Mouse (Mus musculus) lung, embryonic 15.5 days (tissue): ENCODE data around the gene Nell1. TPM values are rescaled to one million over a fixed set of nuclear protein-coding genes. Genes with fewer than 3 reads are reported as not detected.

Experiments
- ATAC-seq: fragments of 200-750 bp; cut with Nextera tagmentation; 2 replicates; pipeline ENCODE4 v1.8.0; 2017; ENCODE audit warnings: moderate number of reproducible peaks, borderline replicate concordance; ENCODE audit not compliant: low FRiP score, low TSS enrichment; ENCODE audit errors: extremely low read depth
- H3K27ac ChIP-seq: fragments of 300-500 bp; sonication (generic); 2 replicates; pipeline ENCODE4 v1.5.1; 2015; ENCODE audit warnings: moderate library complexity, mild to moderate bottlenecking, inconsistent platforms
- H3K27me3 ChIP-seq: fragments of 300-500 bp; sonication (generic); 2 replicates; pipeline ENCODE4 v1.6.1; 2015; ENCODE audit warnings: inconsistent platforms
- H3K36me3 ChIP-seq: fragments of 300-500 bp; sonication (generic); 2 replicates; pipeline ENCODE4 v1.6.1; 2015; ENCODE audit warnings: inconsistent platforms
- H3K4me1 ChIP-seq: fragments of 300-500 bp; sonication (generic); 2 replicates; pipeline ENCODE4 v1.6.1; 2015; ENCODE audit warnings: inconsistent platforms
- H3K4me2 ChIP-seq: fragments of 300-500 bp; sonication (generic); 2 replicates; pipeline ENCODE4 v1.6.1; 2015; ENCODE audit warnings: inconsistent platforms, mild to moderate bottlenecking, moderate library complexity
- H3K4me3 ChIP-seq: fragments of 300-500 bp; sonication (generic); 2 replicates; pipeline ENCODE4 v1.5.1; 2015; ENCODE audit warnings: mild to moderate bottlenecking, inconsistent platforms
- H3K9ac ChIP-seq: fragments of 300-500 bp; sonication (generic); 2 replicates; pipeline ENCODE4 v1.6.1; 2015; ENCODE audit warnings: inconsistent platforms
- H3K9me3 ChIP-seq: fragments of 300-500 bp; sonication (generic); 2 replicates; pipeline ENCODE4 v1.6.1; 2016; ENCODE audit warnings: inconsistent platforms
- WGBS: fragments of 180-500 bp; shearing (Covaris S2); methylation state at CpG from one replicate; pipeline ENCODE4 v1.1.7; 2015; 5-methylcytosine and 5-hydroxymethylcytosine counted together
- polyA plus RNA-seq: library from polyadenylated mRNA; unstranded; fragments of >200 nt; fragmentation: Nextera tagmentation; extraction: Ambion mirVana; gene quantifications from 2 replicates; pipeline ENCODE4 v1.2.1, GENCODE M21; 2015

Gene Nell1
- polyA plus RNA-seq, 1 experiment from 2014 or later: 3.5 TPM

- H3K36me3 ChIP-seq: no peaks in the 10 kb centered on the region
- no peak for ATAC-seq
- no peaks in the 10 kb centered on the region for H3K9me3 ChIP-seq
- H3K27me3 ChIP-seq: peaks cover 29% of the 10 kb centered on the region
- no peak overlapping the region for H3K27ac ChIP-seq
- H3K4me2 ChIP-seq: no peak overlapping the region
- WGBS: 50% methylated on average over 4 of the region's 4 CpGs
- H3K4me3 ChIP-seq: no peak overlapping the region
- peaks cover under 1% of the 10 kb centered on the region; the same call in 1 of the 2 replicates for H3K4me1 ChIP-seq
- H3K9ac ChIP-seq: no peak overlapping the region
These were observed 5.1 kb upstream of the Nell1 start for GRCm38 (mm10) chr7:49969516-49969915.

DNA sequence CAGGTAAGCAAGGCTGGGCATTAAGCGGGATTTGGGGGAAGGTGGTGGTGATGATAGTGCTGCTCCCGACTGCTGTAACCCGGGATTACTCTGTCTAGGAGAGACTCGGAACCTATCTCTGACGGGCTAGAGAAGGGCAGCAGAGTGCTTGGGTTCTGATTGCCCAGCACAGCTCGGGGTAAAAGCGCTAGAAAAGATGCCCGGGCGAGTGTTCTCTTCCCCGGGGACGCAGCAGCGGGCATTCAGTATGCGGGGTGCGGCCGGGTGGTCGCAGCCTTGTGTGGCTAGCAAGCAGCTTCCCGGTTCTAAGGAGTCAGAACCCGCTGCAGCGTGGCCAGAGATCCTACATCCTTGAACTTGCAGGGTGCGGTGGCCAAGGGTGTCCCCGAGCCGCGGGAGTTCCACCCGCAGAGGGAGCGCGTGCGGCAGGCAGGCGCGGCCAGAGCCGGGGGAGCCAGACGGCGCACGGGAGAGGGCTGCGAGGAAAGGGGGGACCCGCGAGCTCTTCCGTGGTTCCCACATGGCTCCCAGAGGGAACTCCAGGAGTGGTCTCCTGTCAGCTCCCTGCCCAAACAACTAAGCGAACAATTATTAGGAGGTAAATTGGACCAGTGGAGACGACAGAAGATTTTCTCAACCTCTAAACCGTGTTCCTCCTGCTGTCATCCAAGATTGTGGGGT lies 917 bp downstream of the Nell1 start:
- H3K9me3 ChIP-seq: no peaks in the 10 kb centered on the region
- peaks cover 13% of the 10 kb centered on the region for H3K4me1 ChIP-seq
- H3K4me2 ChIP-seq: peak overlapping the region; percentile 93
- under 1% methylated on average over 40 of the region's 40 CpGs for WGBS
- H3K4me3 ChIP-seq: peak overlapping the region; percentile 47
- H3K27me3 ChIP-seq: peaks cover 79% of the 10 kb centered on the region
- peak; percentile 17; the same call in 1 of the 2 replicates for ATAC-seq
- no peak overlapping the region for H3K27ac ChIP-seq
- H3K36me3 ChIP-seq: no peaks in the 10 kb centered on the region
- peak overlapping the region; percentile 29; the same call in 1 of the 2 replicates for H3K9ac ChIP-seq

GRCm38 (mm10) chr7:49981511-49982227 lies 7.0 kb downstream of the Nell1 start:
- Histone ChIP-seq H3K4me3 (no peak overlapping the region), H3K4me1 (no peaks in the 10 kb centered on the region), H3K27me3 (peaks cover 32% of the 10 kb centered on the region), H3K36me3 (no peaks in the 10 kb centered on the region), H3K9me3 (no peaks in the 10 kb centered on the region), H3K9ac (no peak overlapping the region), H3K4me2 (no peak overlapping the region), H3K27ac (no peak overlapping the region)
- no peak for ATAC-seq
- 25% methylated on average over 9 of the region's 9 CpGs for WGBS

DNA sequence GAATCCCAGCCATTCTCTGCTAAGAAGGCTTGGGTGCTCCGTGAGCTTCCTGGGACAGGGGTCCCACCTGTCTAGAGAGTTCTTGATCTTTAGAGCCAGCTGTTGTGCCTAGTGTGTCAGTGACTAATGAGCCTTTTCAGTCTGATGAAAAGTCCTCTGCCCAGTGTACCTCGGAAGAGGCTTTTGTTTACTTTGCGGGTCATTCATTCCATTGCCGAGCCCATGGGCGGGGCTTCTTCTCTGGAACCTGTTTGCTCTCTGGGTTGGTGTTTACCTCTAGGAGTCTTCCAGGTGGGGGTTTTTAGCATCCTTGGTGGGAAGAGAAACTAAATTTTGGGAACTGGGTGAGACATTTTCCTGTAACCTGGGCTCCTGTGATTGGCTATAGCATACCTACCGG lies 10.0 kb downstream of the Nell1 start:
- Histone ChIP-seq H3K4me3 (no peak overlapping the region), H3K36me3 (no peaks in the 10 kb centered on the region), H3K27me3 (0 out of 2 replicates have a peak, but pooled peaks cover 4% of the 10 kb centered on the region), H3K4me2 (no peak overlapping the region), H3K27ac (no peak overlapping the region), H3K9me3 (no peaks in the 10 kb centered on the region), H3K4me1 (no peaks in the 10 kb centered on the region), H3K9ac (no peak overlapping the region)
- WGBS: 24% methylated on average over 6 of the region's 6 CpGs
- no peak for ATAC-seq

DNA sequence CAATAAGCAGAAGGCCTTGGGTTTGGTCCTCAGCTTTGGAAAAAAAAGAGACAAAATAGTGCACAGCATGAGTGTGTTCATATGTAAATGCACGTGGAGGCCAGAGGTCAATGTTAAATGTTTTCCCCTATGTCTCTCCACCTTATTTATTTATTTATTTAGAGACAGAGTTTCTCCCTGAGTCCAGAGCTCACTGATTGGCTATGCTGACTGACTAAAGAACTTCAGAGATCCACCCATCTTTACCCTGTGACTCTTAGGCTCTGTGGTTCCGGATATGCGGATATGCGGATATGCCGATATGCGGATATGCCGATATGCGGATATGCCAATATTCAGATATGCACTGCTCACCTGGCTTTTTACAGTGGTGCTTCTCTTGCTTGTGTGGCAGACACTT lies 11.3 kb downstream of the Nell1 start:
- H3K9me3 ChIP-seq: no peaks in the 10 kb centered on the region
- no peak overlapping the region for H3K27ac ChIP-seq
- H3K4me2 ChIP-seq: no peak overlapping the region
- 0 out of 2 replicates have a peak, but pooled peaks cover 4% of the 10 kb centered on the region for H3K27me3 ChIP-seq
- no peaks in the 10 kb centered on the region for H3K36me3 ChIP-seq
- H3K4me1 ChIP-seq: no peaks in the 10 kb centered on the region
- ATAC-seq: no peak
- no peak overlapping the region for H3K4me3 ChIP-seq
- 90% methylated on average over 8 of the region's 8 CpGs for WGBS
- no peak overlapping the region for H3K9ac ChIP-seq

DNA sequence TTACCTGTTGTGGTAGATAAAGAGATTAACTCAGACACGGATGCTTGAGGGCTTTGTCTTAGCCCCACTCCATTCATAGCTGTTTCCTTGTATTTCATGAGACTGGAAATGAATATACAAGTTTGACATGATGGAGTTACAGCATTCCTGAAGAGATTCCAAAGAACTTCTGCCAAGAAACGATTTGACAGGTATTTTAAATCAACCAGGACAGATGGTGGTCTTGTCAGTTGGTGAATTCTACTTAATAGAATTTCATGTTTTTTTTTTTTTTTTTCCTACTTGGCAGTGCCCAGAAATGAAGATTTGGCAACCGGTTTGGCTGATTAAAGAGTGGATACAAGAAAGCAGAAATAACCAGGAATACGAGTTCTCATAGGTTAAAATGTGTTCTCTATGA lies 24.7 kb downstream of the Nell1 start:
- no peak for ATAC-seq
- WGBS: 60% methylated on average over 4 of the region's 4 CpGs
- H3K36me3 ChIP-seq: no peaks in the 10 kb centered on the region
- H3K27ac ChIP-seq: no peak overlapping the region
- no peaks in the 10 kb centered on the region for H3K4me1 ChIP-seq
- H3K9me3 ChIP-seq: no peaks in the 10 kb centered on the region
- no peak overlapping the region for H3K9ac ChIP-seq
- H3K4me3 ChIP-seq: no peak overlapping the region
- no peak overlapping the region for H3K4me2 ChIP-seq
- H3K27me3 ChIP-seq: no peaks in the 10 kb centered on the region

DNA sequence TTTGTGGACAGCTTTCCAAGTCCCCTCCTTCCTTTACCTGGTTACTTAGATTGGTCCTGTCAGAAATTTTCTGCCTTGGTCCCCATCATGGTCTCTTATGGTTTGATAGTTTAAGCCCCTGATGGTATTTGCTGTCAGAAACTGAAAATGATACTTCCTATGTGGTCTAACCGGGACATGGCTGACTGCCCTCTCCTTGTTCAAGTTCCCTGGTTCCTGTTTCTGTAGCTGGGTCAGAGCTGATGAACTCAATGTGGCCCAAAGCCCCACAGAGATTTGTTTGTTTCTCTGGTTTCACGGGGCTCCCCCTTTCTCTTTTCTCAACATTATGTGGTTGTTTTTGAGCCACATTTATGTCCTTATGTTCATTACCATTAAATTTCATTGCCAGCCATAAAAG lies 30.6 kb downstream of the Nell1 start:
- Histone ChIP-seq H3K9ac (no peak overlapping the region), H3K4me1 (no peaks in the 10 kb centered on the region), H3K27ac (no peak overlapping the region), H3K27me3 (no peaks in the 10 kb centered on the region), H3K4me3 (no peak overlapping the region), H3K4me2 (no peak overlapping the region), H3K9me3 (no peaks in the 10 kb centered on the region), H3K36me3 (no peaks in the 10 kb centered on the region)
- ATAC-seq: no peak
- 69% methylated on average over 2 of the region's 2 CpGs for WGBS

DNA sequence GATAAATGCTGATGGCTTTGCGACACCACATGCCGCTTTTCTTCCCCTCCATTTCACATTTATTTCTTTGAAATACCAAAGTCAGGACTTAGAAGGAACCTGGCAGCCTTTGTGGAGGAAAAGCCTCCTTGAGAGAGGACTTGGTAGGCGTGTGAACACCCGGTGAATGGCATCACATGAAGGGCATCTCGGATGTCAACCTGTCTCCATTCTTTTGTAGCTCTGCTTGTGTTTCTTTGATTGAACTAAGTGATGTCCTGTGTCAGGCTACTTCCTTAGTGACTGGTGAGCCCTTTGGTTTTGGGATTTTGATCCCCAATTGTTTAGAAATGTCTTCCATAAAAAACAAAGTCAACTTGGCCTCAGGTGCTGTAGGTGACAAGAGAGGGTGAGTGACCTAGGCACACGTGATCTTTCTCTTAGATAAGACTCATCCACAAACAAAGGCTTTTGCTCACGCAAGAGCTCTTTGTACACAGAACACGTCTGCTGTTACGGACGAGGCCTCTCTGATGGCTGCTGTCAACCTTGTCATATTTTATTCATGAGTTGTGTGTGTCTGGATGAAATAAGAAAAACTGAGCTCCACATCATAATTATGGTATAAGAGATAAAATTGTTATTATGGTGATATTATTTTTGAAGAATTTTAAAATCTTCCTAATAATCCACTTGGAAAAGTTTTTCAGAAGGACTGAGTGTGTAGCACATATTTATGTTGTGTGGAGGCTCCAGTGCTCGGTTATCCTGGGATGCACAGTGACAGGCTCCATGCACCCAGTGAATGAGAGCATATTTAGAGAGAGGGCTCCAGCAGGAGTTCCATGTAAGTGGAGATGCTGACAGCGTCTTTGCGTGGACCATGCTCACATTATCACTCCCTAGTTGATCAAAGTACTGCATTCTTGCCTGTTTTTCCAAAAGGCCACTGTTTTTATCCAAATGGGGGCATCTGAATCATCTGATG lies 60.8 kb downstream of the Nell1 start:
- H3K4me2 ChIP-seq: no peak overlapping the region
- no peak overlapping the region for H3K4me3 ChIP-seq
- H3K27ac ChIP-seq: no peak overlapping the region
- ATAC-seq: no peak
- H3K27me3 ChIP-seq: no peaks in the 10 kb centered on the region
- no peaks in the 10 kb centered on the region for H3K36me3 ChIP-seq
- no peak overlapping the region for H3K9ac ChIP-seq
- WGBS: 62% methylated on average over 13 of the region's 13 CpGs
- no peaks in the 10 kb centered on the region for H3K4me1 ChIP-seq
- no peaks in the 10 kb centered on the region for H3K9me3 ChIP-seq

- Histone ChIP-seq H3K36me3 (no peaks in the 10 kb centered on the region), H3K27me3 (no peaks in the 10 kb centered on the region), H3K27ac (no peak overlapping the region), H3K4me2 (no peak overlapping the region), H3K4me1 (no peaks in the 10 kb centered on the region), H3K4me3 (no peak overlapping the region), H3K9ac (no peak overlapping the region), H3K9me3 (no peaks in the 10 kb centered on the region)
- WGBS: 34% methylated on average over 6 of the region's 6 CpGs
- ATAC-seq: no peak
These were observed 66.4 kb downstream of the Nell1 start for GRCm38 (mm10) chr7:50041112-50041511.

- H3K36me3 ChIP-seq: no peaks in the 10 kb centered on the region
These were observed 75.5 kb downstream of the Nell1 start for GRCm38 (mm10) chr7:50050144-50050543.

GRCm38 (mm10) chr7:50053704-50054103 lies 79.0 kb downstream of the Nell1 start:
- Histone ChIP-seq H3K4me3 (no peak overlapping the region), H3K4me1 (no peaks in the 10 kb centered on the region), H3K4me2 (no peak overlapping the region), H3K36me3 (no peaks in the 10 kb centered on the region), H3K27me3 (no peaks in the 10 kb centered on the region), H3K9ac (no peak overlapping the region), H3K27ac (no peak overlapping the region), H3K9me3 (no peaks in the 10 kb centered on the region)
- 77% methylated on average over 2 of the region's 2 CpGs for WGBS
- no peak for ATAC-seq

More at GRCm38 (mm10) chr7:50050144-50050543, 75.5 kb downstream of the Nell1 start:
- Histone ChIP-seq H3K4me1 (no peaks in the 10 kb centered on the region), H3K4me3 (no peak overlapping the region), H3K9me3 (no peaks in the 10 kb centered on the region), H3K27ac (no peak overlapping the region), H3K27me3 (no peaks in the 10 kb centered on the region), H3K4me2 (no peak overlapping the region), H3K9ac (no peak overlapping the region)
- no peak for ATAC-seq
- WGBS: 81% methylated on average over 4 of the region's 4 CpGs
